Comparison of ENCODE assay signal across 8 mouse cellular contexts in the genomic region with DNA sequence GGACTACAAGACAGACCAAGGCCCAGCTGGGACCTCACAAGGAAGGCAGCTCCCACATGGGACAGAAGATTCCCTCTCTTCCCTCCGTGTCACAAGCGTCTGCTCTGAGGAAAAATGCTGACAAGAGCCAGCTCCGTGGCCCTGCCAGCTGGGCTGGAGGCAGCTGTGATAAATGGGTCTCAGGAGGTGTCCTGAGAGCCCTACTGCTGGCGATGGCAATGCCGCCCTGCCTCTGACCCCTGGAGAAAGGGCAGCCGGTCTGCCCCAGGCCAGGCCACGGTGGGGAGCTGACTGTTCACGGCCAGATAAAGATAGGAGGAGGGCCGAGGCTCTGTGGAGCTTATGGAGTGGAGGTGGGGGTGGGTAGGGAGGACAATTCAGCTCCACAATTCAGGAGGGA.
DNase-seq lines count a peak whose midpoint lies in the region; ATAC-seq and TF ChIP-seq lines count a peak whose summit lies in the region.

No protein-coding gene starts in this region.

- no peak for TF ChIP-seq EP300 in stomach, postnatal 0 days (optimal IDR thresholded peaks at IDR 0.05)

- peaks cover 68% of the 10 kb centered on the region for H3K27me3 ChIP-seq in forebrain, embryonic 10.5 days (ENCODE audit: poor library complexity, severe bottlenecking)
- no peaks in the 10 kb centered on the region for H3K27me3 ChIP-seq in forebrain, embryonic 15.5 days
- no peaks in the 10 kb centered on the region for H3K27me3 ChIP-seq in stomach, embryonic 14.5 days (ENCODE audit: control insufficient read depth, insufficient read depth, low read length)
- H3K27me3 ChIP-seq in stomach, postnatal 0 days (ENCODE audit: control insufficient read depth, insufficient read depth, low read length) = no peaks in the 10 kb centered on the region
- H3K27me3 ChIP-seq in hindbrain, embryonic 13.5 days = 0 out of 2 replicates have a peak, but pooled peaks cover 2% of the 10 kb centered on the region

- H3K9ac ChIP-seq in forebrain, embryonic 15.5 days (replicated peaks) = no peak overlapping the region; the same call in 1 of the 2 replicates
- no peak overlapping the region for H3K9ac ChIP-seq in stomach, embryonic 14.5 days (replicated peaks; ENCODE audit: low read depth, low read length)
- H3K9ac ChIP-seq in stomach, postnatal 0 days (ENCODE audit: low read length) = no peak overlapping the region
- H3K9ac ChIP-seq in hindbrain, embryonic 13.5 days = peak overlapping the region; percentile 51

- H3K4me2 ChIP-seq in forebrain, embryonic 15.5 days (replicated peaks) = no peak overlapping the region
- H3K4me2 ChIP-seq in stomach, embryonic 14.5 days (replicated peaks; ENCODE audit: low read depth, low read length) = no peak overlapping the region
- no peak overlapping the region for H3K4me2 ChIP-seq in stomach, postnatal 0 days (replicated peaks; ENCODE audit: low read depth)
- no peak overlapping the region for H3K4me2 ChIP-seq in hindbrain, embryonic 13.5 days

- no peaks in the 10 kb centered on the region for H3K36me3 ChIP-seq in forebrain, embryonic 10.5 days (replicated peaks)
- no peaks in the 10 kb centered on the region for H3K36me3 ChIP-seq in forebrain, embryonic 15.5 days
- no peaks in the 10 kb centered on the region for H3K36me3 ChIP-seq in stomach, embryonic 14.5 days (ENCODE audit: control insufficient read depth, insufficient read depth, low read length)
- no peaks in the 10 kb centered on the region for H3K36me3 ChIP-seq in stomach, postnatal 0 days (ENCODE audit: control insufficient read depth, insufficient read depth, low read length)
- no peaks in the 10 kb centered on the region for H3K36me3 ChIP-seq in hindbrain, embryonic 13.5 days

- no peak for DNase-seq in forebrain, embryonic 10.5 days (ENCODE audit: extremely low spot score, low spot score)
- DNase-seq in stomach, postnatal 0 days (ENCODE audit: low spot score) = no peak
- DNase-seq in urinary bladder, postnatal 14 days (ENCODE audit: low spot score) = no peak
- DNase-seq in left cerebral cortex, adult 11 months (ENCODE audit: low spot score) = no peak
- DNase-seq in layer of hippocampus, postnatal 10 days (ENCODE audit: low spot score in 2 of 2) = no peak

- peaks cover 100% of the 10 kb centered on the region for H3K4me1 ChIP-seq in forebrain, embryonic 10.5 days
- peaks cover 78% of the 10 kb centered on the region for H3K4me1 ChIP-seq in forebrain, embryonic 15.5 days
- peaks cover 74% of the 10 kb centered on the region for H3K4me1 ChIP-seq in stomach, embryonic 14.5 days (ENCODE audit: control insufficient read depth, insufficient read depth, low read length)
- peaks cover 21% of the 10 kb centered on the region for H3K4me1 ChIP-seq in stomach, postnatal 0 days (replicated peaks; ENCODE audit: control insufficient read depth, insufficient read depth)
- H3K4me1 ChIP-seq in hindbrain, embryonic 13.5 days (replicated peaks) = peaks cover 96% of the 10 kb centered on the region

- H3K9me3 ChIP-seq in forebrain, embryonic 10.5 days = no peaks in the 10 kb centered on the region
- H3K9me3 ChIP-seq in forebrain, embryonic 15.5 days = no peaks in the 10 kb centered on the region
- no peaks in the 10 kb centered on the region for H3K9me3 ChIP-seq in stomach, embryonic 14.5 days (ENCODE audit: control insufficient read depth, low read depth, low read length)
- H3K9me3 ChIP-seq in stomach, postnatal 0 days (ENCODE audit: control insufficient read depth, low read length) = no peaks in the 10 kb centered on the region
- H3K9me3 ChIP-seq in hindbrain, embryonic 13.5 days = no peaks in the 10 kb centered on the region

- ATAC-seq in forebrain, embryonic 15.5 days (replicated peaks) = no peak
- ATAC-seq in stomach, embryonic 14.5 days (ENCODE audit: insufficient number of reproducible peaks, insufficient read depth, low FRiP score, low read depth) = no peak
- ATAC-seq in stomach, postnatal 0 days (ENCODE audit: low FRiP score, low TSS enrichment) = no peak
- no peak for ATAC-seq in hindbrain, embryonic 13.5 days (ENCODE audit: low FRiP score)

- no peak overlapping the region for H3K4me3 ChIP-seq in forebrain, embryonic 10.5 days
- no peak overlapping the region for H3K4me3 ChIP-seq in forebrain, embryonic 15.5 days
- no peak overlapping the region for H3K4me3 ChIP-seq in stomach, embryonic 14.5 days (ENCODE audit: low read depth, low read length)
- no peak overlapping the region for H3K4me3 ChIP-seq in stomach, postnatal 0 days (ENCODE audit: low read depth, low read length)
- H3K4me3 ChIP-seq in hindbrain, embryonic 13.5 days = no peak overlapping the region

- TF ChIP-seq CTCF in stomach, postnatal 0 days (IDR thresholded peaks at IDR 0.05; ENCODE audit: low read depth) = no peak

- H3K27ac ChIP-seq in forebrain, embryonic 10.5 days = peak overlapping the region; percentile 92
- no peak overlapping the region for H3K27ac ChIP-seq in forebrain, embryonic 15.5 days (replicated peaks)
- 0 out of 2 replicates have a peak overlapping the region, but pooled peaks have one; percentile 2 for H3K27ac ChIP-seq in stomach, embryonic 14.5 days (ENCODE audit: low read length)
- no peak overlapping the region for H3K27ac ChIP-seq in stomach, postnatal 0 days (replicated peaks)
- peak overlapping the region; percentile 97 for H3K27ac ChIP-seq in hindbrain, embryonic 13.5 days

- 7% methylated on average over 9 of the region's 9 CpGs for WGBS in forebrain, embryonic 10.5 days
- 22% methylated on average over 9 of the region's 9 CpGs for WGBS in forebrain, embryonic 15.5 days
- WGBS in stomach, embryonic 14.5 days = 16% methylated on average over 9 of the region's 9 CpGs
- WGBS in stomach, postnatal 0 days = 46% methylated on average over 9 of the region's 9 CpGs
- 9% methylated on average over 9 of the region's 9 CpGs for WGBS in hindbrain, embryonic 13.5 days

Comparison
In these comparisons a context has a peak if more than half of its experiments do, and no peak if none do; other contexts are left out.
1. H3K27ac ChIP-seq: peak in forebrain, embryonic 10.5 days (single experiment), stomach, embryonic 14.5 days (single experiment) and hindbrain, embryonic 13.5 days (single experiment); none in forebrain, embryonic 15.5 days (single experiment) and stomach, postnatal 0 days (single experiment).